Mouse (Mus musculus) ES-Bruce4 (cell line): Measurements from ENCODE around the gene Coro6. TPM values are rescaled to one million over a fixed set of nuclear protein-coding genes. Genes with fewer than 3 reads are reported as not detected.

Experiments
- H3K27ac ChIP-seq: 2 replicates; pipeline ENCODE4 v1.5.1; 2012; ENCODE audit warnings: low read length, inconsistent platforms; ENCODE audit not compliant: insufficient read depth
- H3K27me3 ChIP-seq: 2 replicates; pipeline ENCODE4 v1.6.1; 2012; ENCODE audit warnings: mild to moderate bottlenecking, low read length, inconsistent platforms; ENCODE audit not compliant: control insufficient read depth, poor library complexity, insufficient read depth, severe bottlenecking
- H3K36me3 ChIP-seq: 2 replicates; pipeline ENCODE4 v1.6.1; 2012; ENCODE audit warnings: inconsistent platforms, mild to moderate bottlenecking, low read length, moderate library complexity; ENCODE audit not compliant: control insufficient read depth, poor library complexity, insufficient read depth, severe bottlenecking
- H3K4me1 ChIP-seq: one replicate; pipeline ENCODE4 v1.8.1; 2011; ENCODE audit warnings: low read length; ENCODE audit not compliant: control insufficient read depth, insufficient read depth
- H3K4me3 ChIP-seq: 2 replicates; pipeline ENCODE4 v1.5.1; 2011; ENCODE audit warnings: low read depth, mild to moderate bottlenecking, low read length
- H3K9ac ChIP-seq: 2 replicates; pipeline ENCODE4 v1.6.1; 2012; ENCODE audit warnings: low read depth, mild to moderate bottlenecking, inconsistent platforms; ENCODE audit not compliant: poor library complexity, severe bottlenecking
- H3K9me3 ChIP-seq: replicated peaks from 2 replicates; pipeline ENCODE4 v1.6.1; 2012; ENCODE audit warnings: mild to moderate bottlenecking, low read length, inconsistent platforms; ENCODE audit not compliant: control insufficient read depth, poor library complexity, insufficient read depth, severe bottlenecking
- CTCF ChIP-seq: IDR thresholded peaks from one replicate; pipeline ENCODE4 v1.8.1; 2011; ENCODE audit warnings: low read depth, low read length
- EP300 ChIP-seq: IDR thresholded peaks from 2 replicates; pipeline ENCODE4 v1.6.1; 2011; ENCODE audit warnings: low read depth, low read length; ENCODE audit not compliant: insufficient read depth
- POLR2A ChIP-seq: IDR thresholded peaks from one replicate; pipeline ENCODE4 v1.8.1; 2011; ENCODE audit warnings: low read length; ENCODE audit not compliant: insufficient read depth
- polyA plus RNA-seq: library from polyadenylated mRNA; stranded (reverse); fragments of >200 nt; gene quantifications from 2 replicates; pipeline ENCODE4 v1.2.4, GENCODE M21; 2011; ENCODE audit warnings: low read depth; ENCODE audit not compliant: missing spikeins, insufficient read depth, insufficient read length

The Coro6 gene
- polyA plus RNA-seq, 1 experiment = 1.8 TPM

DNA sequence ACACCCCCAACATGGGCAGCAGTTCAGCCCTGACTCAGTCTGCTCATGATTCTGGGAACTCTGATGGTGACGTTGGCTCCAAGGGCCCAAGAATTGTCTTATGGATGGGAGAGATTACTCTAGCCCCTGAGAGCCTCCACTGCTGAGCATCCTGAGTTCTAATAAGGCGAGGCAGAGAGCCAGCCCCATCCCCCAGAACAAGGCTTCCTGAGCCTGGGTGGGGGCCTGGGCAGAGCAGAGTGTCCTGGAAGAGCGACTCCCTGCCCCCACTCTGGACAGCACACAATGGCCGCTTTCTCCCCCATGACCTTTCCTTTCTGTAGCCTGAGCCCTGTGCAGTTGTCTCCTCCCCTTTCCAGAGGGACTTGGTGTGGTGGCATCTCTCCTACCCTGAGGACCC is 35.6 kb downstream of the Coro6 start:
- H3K36me3 ChIP-seq = peaks cover 6% of the 10 kb centered on the region
- H3K9me3 ChIP-seq = no peaks in the 10 kb centered on the region
- H3K27ac ChIP-seq = peak overlapping the region; percentile 96
- H3K4me1 ChIP-seq = peaks cover 17% of the 10 kb centered on the region
- no peak for TF ChIP-seq POLR2A
- TF ChIP-seq EP300 = peak; percentile 75
- H3K27me3 ChIP-seq = no peaks in the 10 kb centered on the region
- peak overlapping the region; percentile 13; the same call in 1 of the 2 replicates for H3K4me3 ChIP-seq
- H3K9ac ChIP-seq = peak overlapping the region; percentile 29

DNA sequence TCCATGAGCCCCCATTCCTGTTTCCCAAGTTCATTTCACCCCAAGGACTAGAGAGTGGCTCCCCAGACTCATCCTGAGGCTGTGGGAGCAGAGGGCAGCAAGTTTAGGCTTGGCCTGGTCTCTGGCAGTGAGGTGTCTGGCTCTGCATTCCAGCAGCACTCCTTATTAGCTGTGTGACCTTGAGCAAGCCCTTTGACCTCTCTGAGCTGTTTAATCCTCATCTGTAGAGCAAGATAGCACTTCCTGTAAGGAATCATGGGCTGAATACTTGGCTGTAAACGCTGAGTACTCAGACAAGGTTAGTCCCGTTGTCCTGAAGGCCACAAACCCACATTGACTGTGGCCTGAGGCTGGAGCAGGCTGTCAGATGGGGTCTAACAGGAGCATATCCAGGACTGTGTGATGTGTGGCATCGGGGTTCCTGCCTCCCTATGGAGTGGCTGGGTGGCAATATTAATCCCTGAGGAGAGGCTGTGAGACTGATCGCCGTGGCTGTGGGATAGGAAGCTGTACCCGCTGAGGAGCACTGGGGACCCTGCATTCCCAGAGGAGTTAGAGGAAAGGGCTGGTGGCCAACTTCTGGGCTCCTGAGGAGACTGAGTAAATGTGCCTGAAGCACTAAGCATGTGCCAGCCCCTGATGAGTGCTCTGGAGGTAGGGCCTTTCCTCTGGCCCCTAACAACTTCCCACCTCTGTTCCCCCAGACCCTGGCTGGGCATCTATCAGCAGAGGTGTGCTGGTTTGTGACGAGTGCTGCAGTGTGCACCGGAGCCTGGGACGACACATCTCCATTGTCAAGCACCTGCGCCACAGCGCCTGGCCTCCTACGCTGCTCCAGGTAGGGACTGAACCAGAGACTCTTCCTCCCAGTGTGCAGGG is 36.3 kb downstream of the Coro6 start:
- no peaks in the 10 kb centered on the region for H3K27me3 ChIP-seq
- H3K9me3 ChIP-seq = no peaks in the 10 kb centered on the region
- H3K36me3 ChIP-seq = peaks cover 6% of the 10 kb centered on the region
- peak overlapping the region; percentile 96 for H3K27ac ChIP-seq
- H3K4me3 ChIP-seq = peak overlapping the region; percentile 3; the same call in 1 of the 2 replicates
- peak overlapping the region; percentile 29 for H3K9ac ChIP-seq
- peaks cover 21% of the 10 kb centered on the region for H3K4me1 ChIP-seq
- no peak for TF ChIP-seq CTCF
- no peak for TF ChIP-seq EP300
- TF ChIP-seq POLR2A = no peak

- Histone ChIP-seq H3K27me3 (no peaks in the 10 kb centered on the region), H3K9me3 (no peaks in the 10 kb centered on the region), H3K36me3 (peaks cover 9% of the 10 kb centered on the region), H3K4me3 (no peak overlapping the region), H3K27ac (no peak overlapping the region), H3K4me1 (peaks cover 24% of the 10 kb centered on the region), H3K9ac (no peak overlapping the region)
- no peak for TF ChIP-seq CTCF
- no peak for TF ChIP-seq POLR2A
- TF ChIP-seq EP300 = no peak
These were observed 37.1 kb downstream of the Coro6 start for GRCm38 (mm10) chr11:77499354-77499753.

DNA sequence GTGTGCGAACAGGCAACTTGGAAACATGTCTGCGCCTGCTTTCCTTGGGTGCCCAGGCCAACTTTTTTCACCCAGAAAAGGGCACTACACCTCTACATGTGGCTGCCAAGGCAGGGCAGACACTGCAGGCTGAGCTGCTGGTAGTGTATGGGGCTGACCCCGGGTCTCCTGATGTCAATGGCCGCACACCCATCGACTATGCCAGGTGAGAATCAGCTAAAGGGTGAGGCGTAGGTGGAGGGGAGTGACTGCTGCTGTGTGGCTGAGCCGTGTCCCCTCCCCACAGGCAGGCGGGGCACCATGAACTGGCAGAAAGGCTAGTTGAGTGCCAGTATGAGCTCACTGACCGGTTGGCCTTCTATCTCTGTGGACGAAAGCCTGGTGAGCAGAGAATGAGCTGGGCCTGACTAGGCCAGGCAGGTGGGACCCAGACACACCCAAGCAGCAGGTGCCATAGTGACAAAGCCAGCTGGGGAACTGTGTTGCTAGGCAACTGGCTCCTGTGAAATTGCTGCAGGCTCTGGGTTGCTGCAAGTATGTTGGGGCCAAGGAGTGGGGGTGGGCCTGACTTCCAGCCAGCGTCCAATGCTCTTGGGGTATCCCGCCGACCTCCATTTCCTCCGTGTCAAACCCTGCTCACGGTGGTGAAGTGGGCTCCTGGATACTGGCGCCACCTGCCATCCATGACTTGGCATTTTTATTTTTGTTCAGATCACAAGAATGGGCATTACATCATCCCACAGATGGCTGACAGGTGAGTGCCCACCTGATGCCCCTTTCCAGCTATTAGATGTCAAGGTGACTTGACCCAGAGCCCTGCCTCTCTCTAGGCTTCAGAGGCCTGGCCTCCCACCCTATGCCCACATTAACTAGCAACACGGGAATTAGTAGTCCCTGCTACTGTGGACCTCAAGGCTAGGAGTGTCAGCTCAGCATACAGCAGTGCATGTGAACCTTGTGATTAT is 38.4 kb downstream of the Coro6 start:
- Histone ChIP-seq H3K27ac (0 out of 2 replicates have a peak overlapping the region, but pooled peaks have one; percentile 7), H3K27me3 (no peaks in the 10 kb centered on the region), H3K4me1 (peaks cover 18% of the 10 kb centered on the region), H3K4me3 (no peak overlapping the region), H3K9ac (no peak overlapping the region), H3K9me3 (no peaks in the 10 kb centered on the region), H3K36me3 (peaks cover 22% of the 10 kb centered on the region)
- no peak for TF ChIP-seq CTCF
- TF ChIP-seq EP300 = no peak
- TF ChIP-seq POLR2A = no peak

DNA sequence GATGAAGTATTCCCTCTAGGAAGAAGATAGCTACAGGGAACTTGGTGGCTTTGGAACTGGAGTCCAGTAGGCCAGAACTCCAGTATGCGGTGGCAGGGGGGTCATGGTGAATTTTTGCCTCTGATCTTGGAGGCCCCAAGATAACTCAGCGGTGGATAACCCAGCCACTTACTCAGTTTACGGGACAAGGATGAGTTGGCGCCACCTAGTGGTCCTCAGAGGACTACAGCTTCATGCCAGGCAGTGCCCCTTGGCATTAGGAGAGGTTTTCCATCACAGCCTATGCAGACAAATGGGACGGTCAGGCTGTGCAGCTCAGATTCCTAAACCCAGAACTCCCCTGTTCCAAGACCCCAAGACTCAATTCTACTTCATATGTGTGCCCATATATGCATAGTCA is 39.2 kb downstream of the Coro6 start:
- peaks cover 28% of the 10 kb centered on the region for H3K36me3 ChIP-seq
- no peak overlapping the region for H3K27ac ChIP-seq
- no peak overlapping the region for H3K4me3 ChIP-seq
- H3K4me1 ChIP-seq = peaks cover 16% of the 10 kb centered on the region
- no peak overlapping the region for H3K9ac ChIP-seq
- TF ChIP-seq POLR2A = no peak
- peak; percentile 81 for TF ChIP-seq CTCF
- no peaks in the 10 kb centered on the region for H3K9me3 ChIP-seq
- H3K27me3 ChIP-seq = no peaks in the 10 kb centered on the region

DNA sequence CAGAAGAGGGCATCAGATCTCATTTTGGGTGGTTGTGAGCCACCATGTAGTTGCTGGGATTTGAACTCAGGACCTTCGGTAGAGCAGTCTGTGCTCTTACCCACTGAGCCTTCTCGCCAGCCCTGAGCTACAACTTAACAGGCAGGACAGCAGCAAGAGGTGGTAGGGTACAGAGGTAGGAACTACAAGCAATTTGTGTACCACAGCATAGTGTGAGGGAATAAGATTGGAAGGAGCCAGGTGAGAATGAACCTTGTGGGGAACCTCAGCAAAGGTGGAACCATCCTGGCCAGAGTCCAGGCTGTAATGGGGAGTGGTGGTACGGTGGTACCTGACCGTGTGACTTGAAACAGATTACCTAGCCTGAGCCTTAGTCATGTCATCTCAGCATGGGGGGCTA is 39.8 kb downstream of the Coro6 start:
- H3K9ac ChIP-seq = no peak overlapping the region
- no peaks in the 10 kb centered on the region for H3K27me3 ChIP-seq
- no peak for TF ChIP-seq POLR2A
- no peak for TF ChIP-seq CTCF
- no peak for TF ChIP-seq EP300
- peaks cover 16% of the 10 kb centered on the region for H3K4me1 ChIP-seq
- H3K27ac ChIP-seq = no peak overlapping the region
- H3K9me3 ChIP-seq = no peaks in the 10 kb centered on the region
- H3K36me3 ChIP-seq = peaks cover 33% of the 10 kb centered on the region
- no peak overlapping the region for H3K4me3 ChIP-seq
